Mouse (Mus musculus): ENCODE results near the gene Dda1.

Dda1 gene

DNA sequence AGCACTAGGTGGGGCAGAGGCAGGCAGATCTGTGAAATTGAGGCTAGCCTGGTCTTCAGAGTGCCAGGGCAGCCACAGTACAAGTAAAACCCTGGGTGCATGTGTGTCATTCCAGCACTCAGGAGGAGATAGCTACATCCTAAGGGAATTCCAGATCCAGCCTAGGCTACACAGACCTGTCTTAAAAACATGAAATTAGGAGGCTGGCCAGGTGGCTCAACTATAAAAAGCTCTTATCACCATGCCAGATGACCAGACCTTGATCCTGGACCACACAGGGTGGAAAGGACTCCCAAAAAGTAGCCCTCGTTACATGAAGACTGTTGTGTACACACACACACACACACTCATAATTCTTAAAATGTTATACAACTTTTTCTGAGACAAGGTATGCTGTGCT lies 998 bp upstream of the Dda1 start:
- no peak for DNase-seq (ENCODE audit: low spot score in 2 of 2)

DNA sequence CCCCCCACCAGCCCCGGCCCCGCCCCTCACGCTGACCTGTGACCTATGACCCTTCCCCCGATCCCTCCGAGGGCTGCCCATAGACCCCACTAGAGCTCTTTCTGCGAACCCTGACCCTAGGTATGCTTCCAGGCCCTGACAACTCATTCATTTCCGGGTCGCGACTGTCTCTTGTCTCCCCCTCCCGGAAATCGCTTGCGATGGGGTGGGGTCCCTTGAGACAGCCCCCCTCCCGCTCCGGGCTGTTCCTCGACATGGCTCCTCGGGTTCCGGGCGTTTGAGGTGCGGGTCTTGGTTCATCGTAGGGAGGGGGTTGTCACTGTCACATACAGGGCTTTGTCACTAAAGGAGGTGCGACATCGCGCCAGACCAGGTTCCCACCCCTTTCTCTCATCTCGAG lies 412 bp downstream of the Dda1 start:
- DNase-seq (ENCODE audit: low spot score in 2 of 2): peak; percentile 59 to 71

DNA sequence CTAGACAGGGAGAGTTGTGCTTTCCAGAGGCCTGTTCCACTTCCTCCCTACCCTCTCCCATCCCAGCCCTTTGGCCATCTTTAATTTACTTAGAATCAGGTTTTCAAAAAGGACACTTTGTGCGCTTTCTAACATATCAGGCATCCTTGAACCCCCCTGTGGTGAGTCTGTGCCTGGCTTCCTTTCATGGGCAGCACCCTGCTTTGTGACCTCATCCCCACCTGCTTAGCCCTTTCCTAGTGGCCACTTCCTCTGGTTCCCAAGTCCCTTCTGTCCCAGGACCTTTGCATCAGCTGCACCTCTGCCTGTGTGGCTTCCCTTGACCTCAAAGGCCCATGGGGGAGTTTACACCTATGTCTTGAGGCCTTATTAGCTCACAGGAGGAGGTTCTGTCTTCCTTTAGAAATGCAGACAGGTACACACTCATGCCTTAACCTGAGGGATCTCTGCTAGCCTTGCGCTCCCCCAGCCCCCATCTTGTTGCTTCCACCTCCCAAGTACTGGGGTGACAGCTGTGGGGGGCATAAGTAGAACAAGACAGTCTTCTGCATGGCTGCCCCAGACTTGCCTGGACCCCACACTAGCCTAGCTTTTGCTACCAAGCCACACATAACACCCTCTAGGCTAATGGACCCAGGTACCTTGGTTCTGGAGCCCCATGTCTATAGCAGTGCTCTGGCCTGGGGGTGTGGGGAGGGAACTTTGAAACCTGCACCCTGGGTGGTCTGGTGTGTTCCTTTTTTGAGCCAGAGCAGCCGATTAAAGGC lies 1.3 kb downstream of the Dda1 start:
- DNase-seq (ENCODE audit: low spot score in 2 of 2): no peak

DNA sequence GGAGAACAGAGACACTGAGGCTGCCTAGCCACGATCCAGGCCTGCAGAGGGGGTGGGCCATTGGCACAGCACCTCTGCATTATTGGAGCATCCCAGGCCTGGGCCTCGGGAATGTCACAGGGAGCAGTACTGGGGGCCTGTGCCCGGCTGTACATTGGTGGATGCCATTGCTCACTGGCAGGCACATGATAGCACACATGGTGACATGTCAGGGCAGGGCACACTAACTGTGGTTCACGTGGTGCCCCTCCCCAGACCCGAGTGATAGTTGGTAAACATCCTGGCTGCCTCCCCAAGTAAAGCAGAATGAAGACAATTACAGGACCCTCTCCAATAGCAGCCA lies 1.9 kb downstream of the Dda1 start:
- DNase-seq (ENCODE audit: low spot score in 2 of 2): no peak

DNA sequence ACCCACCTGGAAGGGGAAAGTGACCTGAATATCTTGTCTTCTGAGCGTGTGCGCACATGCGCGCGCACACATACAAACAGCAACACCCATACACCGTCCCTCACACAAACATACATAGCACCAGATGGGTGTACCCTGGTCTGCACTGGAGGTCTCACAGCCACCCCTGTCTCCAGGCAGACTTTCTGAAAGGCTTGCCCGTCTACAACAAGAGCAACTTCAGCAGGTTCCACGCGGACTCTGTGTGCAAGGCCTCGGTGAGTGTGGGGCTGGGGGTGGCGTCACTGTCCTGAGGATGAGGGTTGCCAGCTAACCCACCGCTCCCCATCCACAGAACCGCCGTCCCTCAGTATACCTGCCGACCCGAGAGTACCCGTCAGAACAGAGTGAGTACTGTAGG lies 2.9 kb downstream of the Dda1 start:
- no peak for DNase-seq (ENCODE audit: low spot score in 2 of 2)

DNA sequence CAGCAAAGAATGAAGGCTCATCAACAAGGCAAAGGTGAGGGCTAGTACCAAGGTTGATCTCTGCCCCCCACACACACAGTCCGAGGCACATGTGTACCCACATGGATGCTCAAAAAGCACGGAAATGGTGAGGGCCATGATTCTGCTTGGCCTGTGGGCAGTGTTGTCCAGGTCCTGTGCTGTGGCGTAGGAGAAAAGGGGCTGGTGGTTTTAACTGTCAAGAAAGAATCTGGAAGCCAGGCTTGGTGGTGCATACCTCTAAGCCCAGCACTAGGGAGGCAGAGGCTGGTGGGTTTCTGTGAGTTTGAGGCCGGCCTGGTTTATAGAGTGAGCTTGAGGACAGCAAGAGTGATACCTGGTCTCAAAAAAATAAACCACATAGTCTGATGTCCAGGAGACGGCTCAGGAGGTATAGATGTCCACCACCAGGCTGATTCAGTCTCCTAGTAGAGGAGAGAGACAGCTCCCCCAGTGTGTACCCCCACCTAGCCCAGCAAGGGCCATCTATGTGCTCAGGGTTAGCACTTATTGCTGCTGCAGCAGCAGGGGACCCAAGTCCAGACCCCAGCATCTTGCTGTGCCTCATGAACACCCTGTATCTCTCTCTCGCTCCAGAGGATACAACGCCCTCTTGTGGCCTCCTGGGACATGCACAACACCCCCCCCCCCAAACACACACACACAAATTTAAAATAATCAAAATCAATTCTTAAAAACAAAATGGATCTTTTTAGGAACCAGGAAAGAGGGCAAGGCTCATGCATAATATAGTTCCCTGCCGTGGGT lies 3.8 kb downstream of the Dda1 start:
- DNase-seq (ENCODE audit: low spot score in 2 of 2): no peak

DNA sequence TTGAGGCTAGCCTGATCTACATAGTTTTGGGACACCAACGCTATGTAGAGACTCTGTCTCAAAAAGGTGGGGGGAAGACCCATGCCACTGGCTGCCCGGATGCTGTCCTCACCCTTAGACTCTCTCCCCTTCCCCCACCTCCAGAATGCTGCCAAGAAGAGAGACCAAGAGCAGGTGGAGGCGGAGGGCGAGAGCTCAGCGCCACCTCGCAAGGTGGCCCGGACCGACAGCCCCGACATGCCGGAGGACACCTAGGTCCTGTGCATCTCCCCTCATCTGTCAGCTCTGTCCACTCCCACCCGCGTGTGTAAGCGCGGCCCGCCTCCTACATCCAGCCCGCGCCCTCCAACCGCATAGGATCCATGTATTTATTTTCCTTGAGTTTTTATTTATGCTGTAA lies 5.3 kb downstream of the Dda1 start:
- DNase-seq (ENCODE audit: low spot score in 2 of 2): no peak

DNA sequence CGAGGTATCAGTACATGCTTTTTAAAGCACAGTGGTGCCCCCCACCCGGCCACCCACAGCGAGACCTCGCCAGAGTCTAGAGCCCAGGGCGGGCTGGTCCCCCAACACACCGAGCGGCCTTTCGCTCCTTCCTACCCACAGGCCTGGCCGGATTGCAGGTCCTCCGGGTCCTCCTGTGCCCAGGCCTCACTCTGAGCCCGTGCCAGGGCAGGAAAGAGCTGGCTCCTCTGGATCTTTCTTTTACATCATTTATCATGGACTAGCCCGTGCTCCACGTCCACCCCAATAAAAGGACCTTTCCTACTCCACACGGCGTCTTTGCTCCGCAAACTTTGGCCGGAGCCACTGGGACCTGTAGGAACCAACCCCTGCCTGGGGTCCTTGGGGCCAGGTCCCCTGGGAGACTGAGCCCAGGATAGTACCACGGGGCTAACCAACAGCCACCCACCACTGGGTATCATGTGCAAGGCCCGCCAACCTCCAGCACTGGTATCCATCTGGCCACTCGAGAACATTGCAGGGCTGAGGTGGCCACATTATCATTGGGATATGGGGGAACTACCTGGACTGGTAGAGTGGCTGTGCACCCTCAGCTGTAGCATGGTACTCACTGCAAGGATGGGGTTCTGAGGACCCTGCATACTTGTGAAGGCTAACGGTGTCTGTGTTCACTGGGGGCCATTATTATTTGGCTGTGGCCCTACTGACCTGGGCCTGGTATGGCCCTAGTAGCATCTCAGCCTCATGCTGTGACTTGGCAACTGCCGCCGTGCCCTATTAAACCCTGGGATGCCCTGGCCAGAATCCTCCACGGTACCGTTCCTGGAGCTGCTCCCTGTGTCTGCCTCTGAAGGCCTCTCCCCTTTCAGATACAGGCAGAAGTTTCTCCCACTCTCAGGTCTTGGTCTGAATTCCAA lies 6.0 kb downstream of the Dda1 start:
- DNase-seq (ENCODE audit: low spot score in 2 of 2): no peak

DNA sequence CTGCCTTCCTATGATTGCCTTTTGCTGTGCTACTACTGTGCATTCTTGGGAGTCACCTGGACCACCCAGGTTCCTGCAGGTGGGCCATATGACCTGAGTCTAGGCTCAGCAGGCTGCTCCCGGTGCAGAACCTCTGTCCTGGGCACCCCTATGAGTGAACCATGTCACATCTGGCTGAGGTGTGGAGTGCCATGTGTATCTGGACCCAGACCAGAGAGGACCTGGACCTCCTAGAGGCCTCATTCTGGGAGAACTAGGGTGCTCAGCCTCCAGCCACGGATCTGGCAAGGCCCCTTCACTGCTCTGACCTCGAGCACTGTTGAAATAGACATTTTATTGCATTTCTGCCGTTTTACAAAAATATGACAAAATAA lies 6.7 kb downstream of the Dda1 start:
- no peak for DNase-seq (ENCODE audit: low spot score in 2 of 2)

DNA sequence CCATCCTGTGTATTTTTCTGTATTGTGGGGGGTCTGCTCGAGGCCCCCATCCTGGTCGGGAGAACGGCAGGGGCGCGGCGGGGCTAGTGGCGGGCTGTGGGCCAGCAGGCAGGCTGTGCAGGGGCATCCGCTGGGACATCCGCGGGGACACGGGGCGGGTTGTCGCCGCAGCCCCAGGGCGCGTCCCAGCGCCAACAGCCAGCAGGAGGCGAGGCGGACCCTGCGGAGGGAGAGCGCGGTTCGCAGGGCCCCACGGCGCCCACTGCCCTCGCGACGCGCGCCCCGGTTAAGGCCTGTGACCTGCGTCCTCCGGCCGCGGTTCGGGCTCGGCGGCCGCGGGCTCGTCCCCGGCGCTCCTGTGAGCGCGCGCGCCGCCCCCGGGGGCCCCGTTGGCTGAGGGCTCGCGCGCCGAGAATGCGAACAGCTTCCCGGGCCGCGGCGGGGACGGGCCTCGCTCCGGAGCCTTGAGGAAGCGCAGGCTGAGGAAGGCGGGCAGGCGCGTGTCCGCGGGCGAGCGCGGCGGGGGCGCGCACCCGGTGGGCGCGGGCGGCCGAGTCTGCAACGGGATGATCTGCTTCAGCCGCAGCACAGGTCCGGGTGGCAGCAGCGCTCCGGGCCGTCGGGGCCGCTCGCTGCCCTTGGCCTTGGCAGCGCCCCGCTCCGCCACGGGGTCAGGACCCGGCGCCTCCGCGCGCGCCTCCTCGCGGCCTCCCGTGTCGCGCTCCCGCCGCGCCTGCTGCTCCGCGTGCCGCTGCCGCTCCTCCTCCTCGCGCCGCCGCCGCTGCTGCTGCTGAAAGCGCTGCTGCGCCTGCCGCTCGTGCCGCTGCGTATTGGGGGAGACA lies 7.3 kb downstream of the Dda1 start:
- DNase-seq (ENCODE audit: low spot score in 2 of 2): peak; percentile 74 to 77

DNA sequence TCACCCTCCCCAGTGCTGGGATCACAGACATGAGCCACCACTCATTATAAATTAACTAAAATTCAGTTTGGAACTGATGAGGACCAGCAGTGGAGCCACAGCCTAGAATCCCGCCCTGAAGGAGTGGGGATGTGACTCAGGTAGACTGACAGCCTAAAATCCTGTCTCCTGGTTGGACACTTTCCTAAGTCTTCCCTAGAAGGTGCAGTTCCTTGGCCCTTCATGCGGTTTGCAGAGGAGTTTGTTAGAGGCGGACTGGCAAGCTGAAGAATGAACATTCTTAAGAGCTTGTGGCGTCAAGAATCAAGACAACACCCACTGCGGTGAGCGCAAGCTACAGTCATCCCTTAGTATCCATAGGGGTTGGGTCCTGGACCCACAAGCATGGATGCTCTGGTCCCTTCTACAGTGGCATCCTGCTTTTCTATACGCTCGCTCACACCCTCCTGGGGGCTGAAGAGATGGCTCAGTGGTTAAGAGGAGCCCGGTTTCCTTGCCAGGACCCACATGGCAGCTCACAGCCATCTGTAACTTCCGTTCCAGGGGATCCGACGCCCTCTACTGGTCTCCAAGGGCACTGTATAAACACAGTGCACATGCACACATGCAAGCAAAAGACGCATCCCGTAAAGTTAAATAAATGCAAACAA lies 8.3 kb downstream of the Dda1 start:
- peak in 1 of 2 experiments; percentile 44 for DNase-seq (ENCODE audit: low spot score in 2 of 2)

DNA sequence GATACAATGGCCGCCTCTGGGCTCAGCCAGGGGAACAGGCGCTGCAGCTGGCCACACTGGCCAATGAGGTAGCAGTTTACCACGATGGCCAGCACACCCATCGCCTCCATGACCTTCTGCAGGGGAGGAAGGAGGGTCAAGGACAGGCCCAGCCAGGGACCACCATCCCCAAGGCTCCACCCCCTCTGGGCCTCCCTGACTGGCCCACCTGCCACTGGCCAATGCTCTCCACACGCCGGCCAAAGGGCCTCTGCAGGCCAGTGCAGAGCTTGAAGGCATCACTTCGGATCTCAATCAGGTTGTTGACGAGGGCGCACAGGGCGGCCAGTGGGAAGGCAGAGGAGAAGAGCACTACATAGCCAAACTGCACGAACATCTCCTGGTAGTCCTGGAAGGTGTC lies 9.9 kb downstream of the Dda1 start:
- no peak for DNase-seq (ENCODE audit: low spot score in 2 of 2)

DNA sequence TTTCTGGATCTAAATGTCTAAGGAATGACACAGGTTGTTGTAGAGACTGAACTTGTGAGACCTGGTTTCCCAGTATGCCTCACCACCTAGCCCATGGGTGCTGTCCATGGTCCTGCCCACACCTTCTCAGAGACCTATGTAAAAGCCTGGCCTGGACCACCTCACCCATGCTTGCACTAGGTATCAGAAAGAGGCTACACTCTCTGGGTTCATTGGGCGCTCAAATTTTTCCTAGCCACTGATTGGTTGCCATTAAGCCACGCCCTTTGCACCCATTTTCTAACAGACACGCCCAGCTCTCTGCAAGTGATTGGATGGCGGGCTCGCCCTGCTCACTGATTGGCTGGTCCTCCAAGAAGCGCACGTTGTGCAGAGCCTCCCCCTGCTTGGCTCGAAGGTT lies 14.9 kb downstream of the Dda1 start:
- DNase-seq (ENCODE audit: low spot score in 2 of 2): peak in 1 of 2 experiments; percentile 70

DNA sequence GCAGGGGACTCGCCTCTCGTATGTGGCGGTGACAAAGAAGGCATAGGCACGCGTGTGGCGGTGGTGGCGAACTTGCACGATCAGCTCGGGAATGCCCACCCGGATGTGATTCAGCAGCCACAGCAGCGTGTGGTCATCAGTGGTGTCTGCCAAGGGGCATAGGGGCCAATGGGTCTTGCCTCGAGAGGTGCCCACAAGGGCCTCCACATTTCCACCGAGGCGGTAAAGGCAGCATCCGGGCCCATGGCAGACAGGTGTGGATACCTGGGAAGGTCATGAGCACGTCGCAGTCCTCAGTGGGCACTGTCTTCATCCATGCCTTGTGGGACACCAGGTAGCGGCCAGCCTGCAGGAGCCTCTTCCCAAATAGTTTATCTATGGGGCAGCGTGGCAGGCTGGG lies 15.7 kb downstream of the Dda1 start:
- DNase-seq (ENCODE audit: low spot score in 2 of 2): no peak

DNA sequence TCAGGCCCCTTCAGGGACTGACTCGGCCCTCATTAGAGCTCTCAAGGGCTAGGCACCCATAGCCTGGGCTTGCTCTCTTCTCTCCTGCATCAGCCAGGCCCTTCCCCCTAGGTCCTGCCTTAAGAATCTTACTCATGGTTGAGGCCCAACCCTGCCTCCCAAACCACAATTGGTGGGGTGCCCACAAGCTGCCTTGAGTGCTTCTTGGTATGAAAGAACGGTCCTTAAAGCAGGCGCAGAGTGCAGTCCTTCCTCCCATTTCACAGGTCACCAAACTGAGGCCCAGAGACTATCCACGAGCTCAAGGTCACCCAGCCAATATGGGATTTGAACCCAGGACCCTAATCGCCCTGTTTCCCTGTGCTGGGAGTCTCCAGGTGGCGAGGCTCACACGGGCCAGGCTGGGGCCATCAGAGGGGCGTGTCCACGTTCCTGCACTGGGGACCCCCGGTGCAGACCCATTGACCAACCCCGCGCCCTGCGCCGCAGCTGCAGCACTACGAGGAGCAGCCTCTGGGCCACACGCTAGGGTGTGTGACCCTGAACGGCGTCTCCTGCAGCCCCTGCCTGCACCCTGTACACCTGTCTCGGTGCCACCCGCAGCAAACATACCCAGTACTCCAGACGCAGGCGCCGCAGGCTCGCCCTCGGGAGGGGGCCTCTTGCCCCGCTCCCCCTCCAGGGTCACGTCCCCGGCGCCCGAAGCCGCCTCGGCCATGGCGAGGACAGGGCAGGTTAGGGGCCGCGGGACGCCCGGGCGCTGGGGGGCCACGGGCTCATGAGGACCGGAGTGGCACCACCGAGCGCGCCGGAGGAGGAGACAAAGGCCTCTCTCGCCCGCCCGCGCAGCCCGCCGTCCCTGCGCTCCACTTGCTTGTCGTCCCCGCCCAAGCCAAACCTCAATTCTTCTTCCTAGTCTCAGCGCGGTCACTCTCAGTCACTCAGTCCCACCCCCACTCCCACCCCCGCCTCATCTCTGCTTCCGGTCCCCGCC lies 16.4 kb downstream of the Dda1 start, which contains the start of gene Ano8:
TSS of gene Ano8 (minus strand) at position 822 of the 994 bp plus-strand sequence.
- peak; percentile 72 to 75 for DNase-seq (ENCODE audit: low spot score in 2 of 2)

DNA sequence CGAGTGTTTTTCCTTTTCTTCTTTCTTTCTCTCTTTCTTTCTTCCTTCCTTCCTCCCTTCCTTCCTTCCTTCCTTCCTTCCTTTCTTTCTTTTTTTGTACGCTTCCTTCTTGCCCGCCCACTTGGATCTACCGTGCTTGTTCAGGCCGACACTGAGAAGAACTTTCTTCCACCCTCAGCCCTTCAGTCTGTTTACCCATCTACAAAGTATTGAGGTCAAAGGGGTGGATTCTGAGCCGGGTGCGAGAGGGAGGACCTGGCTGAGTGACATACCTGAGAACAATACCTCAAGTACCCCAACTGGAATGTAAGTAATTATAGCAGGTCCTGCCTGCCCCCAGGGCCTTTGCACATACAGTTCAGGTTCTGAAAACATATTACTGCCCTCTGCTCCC lies 17.1 kb downstream of the Dda1 start:
- DNase-seq (ENCODE audit: low spot score in 2 of 2): no peak

DNA sequence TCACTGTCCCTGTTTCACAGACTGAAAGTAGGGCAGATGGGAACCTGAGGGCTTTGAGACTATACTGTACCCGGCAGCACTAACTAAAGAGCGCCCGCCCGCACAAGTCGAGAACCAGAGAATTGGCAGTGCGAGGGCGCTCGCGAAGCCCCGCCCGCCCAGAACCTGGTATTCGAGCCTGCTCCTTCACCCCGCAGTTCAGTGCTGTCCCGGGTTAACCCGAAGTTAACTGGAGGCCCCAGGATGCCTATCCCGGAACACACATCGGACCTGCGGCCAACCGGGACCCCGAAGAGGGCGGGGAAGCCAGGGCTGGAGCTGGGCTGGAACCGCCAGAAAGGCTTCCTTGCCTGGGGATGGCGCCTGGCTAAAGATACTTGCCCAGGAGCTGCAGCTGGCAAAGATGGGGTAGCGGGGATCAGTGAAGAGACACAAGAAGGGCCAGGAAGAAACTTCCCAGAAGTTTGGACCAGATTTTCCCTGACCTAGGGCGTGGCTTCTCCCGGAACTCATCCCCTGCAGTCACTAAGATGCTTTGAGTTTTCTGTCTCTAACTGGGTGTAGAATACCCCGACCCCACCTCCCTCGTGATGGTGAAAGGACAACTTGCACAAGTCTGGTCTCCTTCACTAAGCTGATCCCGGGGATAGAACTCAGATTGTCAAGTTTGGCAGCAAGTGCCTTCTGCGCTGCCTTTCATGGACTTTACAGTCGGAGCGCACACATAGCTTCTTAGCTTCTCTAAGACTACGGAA lies 18.9 kb downstream of the Dda1 start, which contains the start of gene Gtpbp3:
TSS of gene Gtpbp3 (plus strand) at position 413 of the 755 bp plus-strand sequence.
- peak; percentile 72 to 76 for DNase-seq (ENCODE audit: low spot score in 2 of 2)

DNA sequence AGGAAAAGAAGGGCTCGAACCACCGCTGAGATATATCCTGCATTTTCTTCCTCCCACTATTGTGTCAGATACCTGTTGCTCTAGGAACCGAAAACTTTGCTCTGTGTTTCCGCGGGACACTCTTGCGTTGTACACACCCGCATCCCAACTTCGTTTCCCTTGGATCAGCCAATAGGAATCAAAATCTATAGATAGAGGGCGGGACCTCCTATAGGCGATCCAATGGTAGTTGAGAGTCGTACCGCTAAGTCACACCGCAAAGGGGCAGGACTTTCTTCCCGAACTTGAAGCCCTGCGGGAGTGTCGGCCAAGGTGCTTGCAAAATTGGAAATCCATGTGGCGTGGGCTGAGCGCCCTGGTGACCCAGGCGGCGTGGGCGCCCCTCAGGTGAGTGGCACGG lies 19.5 kb downstream of the Dda1 start:
- DNase-seq (ENCODE audit: low spot score in 2 of 2): peak; percentile 85 to 89

DNA sequence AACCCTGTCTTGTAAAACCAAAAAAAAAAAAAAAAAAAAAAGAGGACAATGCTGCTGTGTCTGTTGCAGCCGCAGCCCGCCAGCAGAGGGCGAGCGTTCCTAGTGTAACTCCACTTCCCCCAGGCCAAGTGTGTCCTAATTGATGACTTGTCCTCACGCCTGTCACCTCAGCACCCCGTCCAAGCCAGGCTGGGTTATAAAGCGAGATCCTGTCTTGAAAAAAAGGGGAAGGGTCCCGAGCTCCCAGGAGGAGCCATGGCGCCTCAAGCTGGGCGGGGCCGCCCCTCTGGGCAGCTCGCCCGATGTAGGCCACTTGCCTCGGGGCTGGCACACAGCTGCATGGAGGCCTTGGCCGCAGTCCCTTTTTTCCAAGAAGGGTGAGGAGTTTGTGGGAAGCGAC lies 26.0 kb downstream of the Dda1 start:
- peak; percentile 59 to 84 for DNase-seq (ENCODE audit: low spot score in 2 of 2)

Measured in thymus, postnatal 10 days (tissue).